Mouse (Mus musculus) kidney, adult 2 months (tissue): ENCODE data around the gene Gm11437.

ENCODE experiments used
- CTCF ChIP-seq: fragments of 200-500 bp; conservative IDR thresholded peaks from 2 replicates; pipeline ENCODE4 v1.5.1; 2011; ENCODE audit warnings: low read depth, mild to moderate bottlenecking, control low read depth, low read length, moderate library complexity, mixed read lengths; ENCODE audit not compliant: insufficient read depth, insufficient read length
- POLR2A ChIP-seq: fragments of 200-500 bp; IDR thresholded peaks from one replicate; pipeline ENCODE4 v1.6.1; 2011; ENCODE audit warnings: low read depth, low read length, control low read depth

DNA sequence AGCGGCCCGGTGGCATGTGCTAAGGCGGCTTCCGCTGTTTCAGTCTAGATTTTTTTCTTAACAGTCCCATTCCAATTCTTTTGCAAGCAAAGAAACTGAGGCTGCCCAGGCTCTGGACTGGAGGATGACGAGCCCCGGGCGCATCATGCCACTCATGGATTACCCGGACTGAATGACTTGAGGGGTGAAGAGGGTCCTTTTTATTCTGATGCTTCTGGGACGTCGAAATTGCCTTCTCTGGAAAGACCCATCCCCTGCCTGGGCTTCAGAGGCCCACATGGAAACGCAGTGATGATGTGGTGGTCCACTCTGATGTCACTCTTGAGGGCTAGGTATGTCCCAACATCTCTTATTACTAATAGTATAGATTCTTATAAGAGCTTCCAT is 37.5 kb downstream of the Gm11437 start:
- TF ChIP-seq CTCF = no peak
- TF ChIP-seq POLR2A = no peak
